Mouse (Mus musculus): ENCODE measurements around the gene Cfap73.

DNA sequence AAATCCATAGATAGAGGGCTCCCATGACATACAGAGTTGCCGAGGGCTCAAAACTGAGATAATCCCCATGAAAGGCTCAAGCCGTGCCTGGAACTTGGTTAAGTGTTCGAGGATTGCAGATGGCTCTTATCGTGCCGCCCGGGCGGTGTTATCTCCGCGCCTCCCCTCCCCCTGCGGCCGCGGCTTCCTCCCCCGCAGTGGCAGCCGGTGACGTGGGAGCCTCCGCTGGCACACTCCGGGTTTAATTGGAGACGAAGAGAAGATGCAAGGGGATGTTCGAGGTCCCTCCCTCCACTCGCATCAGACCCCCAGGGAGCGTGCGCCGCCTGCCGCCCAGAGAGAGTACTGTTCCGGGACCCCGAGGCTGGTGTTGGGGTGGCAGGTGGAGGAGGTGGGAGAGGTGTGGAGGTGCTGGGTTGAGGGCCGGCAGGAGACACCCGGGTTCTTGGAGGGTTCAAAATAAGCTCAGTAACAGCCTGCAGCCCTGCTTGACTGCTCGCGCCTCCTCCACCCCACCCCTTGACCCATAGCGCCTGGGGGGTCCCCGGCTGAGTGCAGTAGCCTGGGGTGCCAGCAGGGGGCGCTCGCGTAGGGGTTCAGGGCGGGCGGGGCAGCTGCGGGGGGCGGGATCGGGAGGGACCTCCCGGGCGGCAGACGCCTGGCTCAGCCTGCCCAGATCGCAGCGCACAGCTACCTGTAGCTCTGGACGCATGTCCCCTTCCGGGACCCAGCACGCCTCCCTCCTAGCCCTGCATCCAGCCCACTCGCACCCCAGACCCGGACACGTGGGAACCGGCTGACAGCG, 14.7 kb upstream of the Cfap73 start, which contains the start of gene Rasal1:
- no peak for TF ChIP-seq GATA1 (IDR thresholded peaks at IDR 0.05; ENCODE audit: low read length)
- TF ChIP-seq TAL1 (IDR thresholded peaks at IDR 0.05; ENCODE audit: low read length), result no peak
